Mouse (Mus musculus) midbrain, embryonic 14.5 days (tissue): Measurements from ENCODE around the gene Nkx6-1. TPM values are rescaled to one million over a fixed set of nuclear protein-coding genes. Genes with fewer than 3 reads are reported as not detected.

Experiments
- ATAC-seq: fragments of 200-750 bp; cut with Nextera tagmentation; 2 replicates; pipeline ENCODE4 v1.8.0; 2017; ENCODE audit warnings: moderate number of reproducible peaks, moderate library complexity; ENCODE audit not compliant: low FRiP score, low TSS enrichment
- DNase-seq: peaks from one replicate; pipeline ENCODE4 v3.0.0-alpha.2; 2015
- H3K27ac ChIP-seq: fragments of 300-500 bp; sonication (generic); replicated peaks from 2 replicates; pipeline ENCODE4 v1.5.1; 2014; ENCODE audit warnings: mild to moderate bottlenecking, low read depth, low read length, moderate library complexity
- H3K27me3 ChIP-seq: fragments of 300-500 bp; sonication (generic); 2 replicates; pipeline ENCODE4 v1.6.1; 2014; ENCODE audit warnings: low read length, control low read depth, mixed read lengths; ENCODE audit not compliant: control insufficient read depth, insufficient read depth
- H3K36me3 ChIP-seq: fragments of 300-500 bp; sonication (generic); 2 replicates; pipeline ENCODE4 v1.6.1; 2014; ENCODE audit warnings: low read length, control low read depth; ENCODE audit not compliant: control insufficient read depth, insufficient read depth
- H3K4me1 ChIP-seq: fragments of 300-500 bp; sonication (generic); 2 replicates; pipeline ENCODE4 v1.6.1; 2014; ENCODE audit warnings: mild to moderate bottlenecking, antibody characterized with exemption, low read length, control low read depth; ENCODE audit not compliant: control insufficient read depth, insufficient read depth
- H3K4me2 ChIP-seq: fragments of 300-500 bp; sonication (generic); 2 replicates; pipeline ENCODE4 v1.6.1; 2014; ENCODE audit warnings: mild to moderate bottlenecking, low read length, moderate library complexity
- H3K4me3 ChIP-seq: fragments of 300-500 bp; sonication (generic); replicated peaks from 2 replicates; pipeline ENCODE4 v1.5.1; 2014; ENCODE audit warnings: low read depth, low read length
- H3K9ac ChIP-seq: fragments of 300-500 bp; sonication (generic); replicated peaks from 2 replicates; pipeline ENCODE4 v1.6.1; 2014; ENCODE audit warnings: mild to moderate bottlenecking, low read length, moderate library complexity
- H3K9me3 ChIP-seq: fragments of 300-500 bp; sonication (generic); 2 replicates; pipeline ENCODE4 v1.6.1; 2016; ENCODE audit warnings: low read length, control low read depth, mixed read lengths; ENCODE audit not compliant: control insufficient read depth
- WGBS: fragments of 180-500 bp; shearing (Covaris S2); extraction: QIAGEN DNeasy Blood & Tissue Kit; methylation state at CpG from one replicate; pipeline ENCODE4 v1.1.7; 2014; 5-methylcytosine and 5-hydroxymethylcytosine counted together
- polyA plus RNA-seq: library from polyadenylated mRNA; unstranded; fragments of >200 nt; fragmentation: Nextera tagmentation; extraction: Ambion mirVana; gene quantifications from 2 replicates; pipeline ENCODE4 v1.2.1, GENCODE M21; 2014

Gene Nkx6-1
- polyA plus RNA-seq, 1 experiment from 2014 or later: 2.8 TPM

GRCm38 (mm10) chr5:101663176-101663575 lies 1.6 kb downstream of the Nkx6-1 start:
- Histone ChIP-seq H3K9ac (peak overlapping the region; percentile 48), H3K27me3 (peaks cover 83% of the 10 kb centered on the region)
- under 1% methylated on average over 23 of the region's 23 CpGs for WGBS

GRCm38 (mm10) chr5:101662485-101662884 lies 2.3 kb downstream of the Nkx6-1 start:
- Histone ChIP-seq H3K27me3 (peaks cover 81% of the 10 kb centered on the region), H3K36me3 (no peaks in the 10 kb centered on the region), H3K4me1 (peaks cover 14% of the 10 kb centered on the region; the same call in 1 of the 2 replicates), H3K9ac (no peak overlapping the region), H3K4me2 (peak overlapping the region; percentile 53), H3K27ac (no peak overlapping the region), H3K9me3 (no peaks in the 10 kb centered on the region), H3K4me3 (peak overlapping the region; percentile 35)
- peak; percentile 44 for DNase-seq
- no peak for ATAC-seq
- 4% methylated on average over 8 of the region's 8 CpGs for WGBS

More at GRCm38 (mm10) chr5:101663176-101663575, 1.6 kb downstream of the Nkx6-1 start:
- DNase-seq: peak; percentile 71
- peak overlapping the region; percentile 37; the same call in 1 of the 2 replicates for H3K27ac ChIP-seq
- H3K9me3 ChIP-seq: no peaks in the 10 kb centered on the region
- peak overlapping the region; percentile 35 for H3K4me3 ChIP-seq
- peaks cover 14% of the 10 kb centered on the region; the same call in 1 of the 2 replicates for H3K4me1 ChIP-seq
- ATAC-seq: no peak; the same call in 1 of the 2 replicates
- H3K4me2 ChIP-seq: peak overlapping the region; percentile 53
- H3K36me3 ChIP-seq: no peaks in the 10 kb centered on the region

GRCm38 (mm10) chr5:101661561-101662211 lies 3.1 kb downstream of the Nkx6-1 start:
- H3K4me1 ChIP-seq: peaks cover 14% of the 10 kb centered on the region; the same call in 1 of the 2 replicates
- peak overlapping the region; percentile 35 for H3K4me3 ChIP-seq
- H3K9ac ChIP-seq: no peak overlapping the region
- H3K4me2 ChIP-seq: peak overlapping the region; percentile 29
- no peaks in the 10 kb centered on the region for H3K9me3 ChIP-seq
- DNase-seq (peak; percentile 45), ATAC-seq (no peak)
- H3K27me3 ChIP-seq: peaks cover 82% of the 10 kb centered on the region
- no peak overlapping the region for H3K27ac ChIP-seq
- H3K36me3 ChIP-seq: no peaks in the 10 kb centered on the region
- WGBS: 3% methylated on average over 25 of the region's 25 CpGs

- H3K9ac ChIP-seq: no peak overlapping the region
- H3K36me3 ChIP-seq: no peaks in the 10 kb centered on the region
- H3K4me3 ChIP-seq: no peak overlapping the region
- DNase-seq (no peak), ATAC-seq (no peak)
- H3K9me3 ChIP-seq: no peaks in the 10 kb centered on the region
- H3K27ac ChIP-seq: no peak overlapping the region
- peaks cover 85% of the 10 kb centered on the region for H3K27me3 ChIP-seq
- WGBS: 15% methylated on average over 3 of the region's 3 CpGs
- H3K4me2 ChIP-seq: no peak overlapping the region
- peaks cover 14% of the 10 kb centered on the region; the same call in 1 of the 2 replicates for H3K4me1 ChIP-seq
These were observed 4.1 kb downstream of the Nkx6-1 start for GRCm38 (mm10) chr5:101660666-101661065.

- Histone ChIP-seq H3K4me3 (peak overlapping the region; percentile 18), H3K4me2 (peak overlapping the region; percentile 39), H3K9me3 (no peaks in the 10 kb centered on the region), H3K27me3 (peaks cover 85% of the 10 kb centered on the region), H3K27ac (no peak overlapping the region), H3K4me1 (peaks cover 10% of the 10 kb centered on the region; the same call in 1 of the 2 replicates), H3K36me3 (no peaks in the 10 kb centered on the region), H3K9ac (no peak overlapping the region; the same call in 1 of the 2 replicates)
- ATAC-seq (peak; percentile 63; the same call in 1 of the 2 replicates), DNase-seq (peak; percentile 75)
- WGBS: under 1% methylated on average over 39 of the region's 39 CpGs
These were observed 5.3 kb downstream of the Nkx6-1 start for GRCm38 (mm10) chr5:101659411-101659971.

GRCm38 (mm10) chr5:101658984-101659290 lies 5.9 kb downstream of the Nkx6-1 start:
- Histone ChIP-seq H3K4me1 (peaks cover 6% of the 10 kb centered on the region; the same call in 1 of the 2 replicates), H3K27me3 (peaks cover 85% of the 10 kb centered on the region), H3K4me3 (peak overlapping the region; percentile 18; the same call in 1 of the 2 replicates), H3K4me2 (peak overlapping the region; percentile 39), H3K27ac (no peak overlapping the region), H3K9me3 (no peaks in the 10 kb centered on the region), H3K36me3 (no peaks in the 10 kb centered on the region), H3K9ac (no peak overlapping the region; the same call in 1 of the 2 replicates)
- DNase-seq (no peak), ATAC-seq (no peak)
- under 1% methylated on average over 23 of the region's 23 CpGs for WGBS

- 3% methylated on average over 21 of the region's 21 CpGs for WGBS
- ATAC-seq (no peak), DNase-seq (peak; percentile 52)
- Histone ChIP-seq H3K27ac (no peak overlapping the region), H3K9ac (no peak overlapping the region), H3K4me2 (peak overlapping the region; percentile 39), H3K36me3 (no peaks in the 10 kb centered on the region), H3K27me3 (peaks cover 86% of the 10 kb centered on the region), H3K4me3 (peak overlapping the region; percentile 18; the same call in 1 of the 2 replicates), H3K9me3 (no peaks in the 10 kb centered on the region), H3K4me1 (peaks cover under 1% of the 10 kb centered on the region; the same call in 1 of the 2 replicates)
These were observed 6.4 kb downstream of the Nkx6-1 start for GRCm38 (mm10) chr5:101658188-101658983.

GRCm38 (mm10) chr5:101657698-101658097 lies 7.1 kb downstream of the Nkx6-1 start:
- ATAC-seq (no peak), DNase-seq (no peak)
- H3K4me3 ChIP-seq: no peak overlapping the region
- WGBS: under 1% methylated on average over 10 of the region's 10 CpGs
- H3K27ac ChIP-seq: no peak overlapping the region
- no peak overlapping the region for H3K4me2 ChIP-seq
- no peak overlapping the region for H3K9ac ChIP-seq
- no peaks in the 10 kb centered on the region for H3K9me3 ChIP-seq
- no peaks in the 10 kb centered on the region; the same call in 1 of the 2 replicates for H3K4me1 ChIP-seq
- H3K27me3 ChIP-seq: peaks cover 85% of the 10 kb centered on the region
- no peaks in the 10 kb centered on the region for H3K36me3 ChIP-seq
